ENCODE assay signal across 8 mouse cellular contexts in the genomic region with DNA sequence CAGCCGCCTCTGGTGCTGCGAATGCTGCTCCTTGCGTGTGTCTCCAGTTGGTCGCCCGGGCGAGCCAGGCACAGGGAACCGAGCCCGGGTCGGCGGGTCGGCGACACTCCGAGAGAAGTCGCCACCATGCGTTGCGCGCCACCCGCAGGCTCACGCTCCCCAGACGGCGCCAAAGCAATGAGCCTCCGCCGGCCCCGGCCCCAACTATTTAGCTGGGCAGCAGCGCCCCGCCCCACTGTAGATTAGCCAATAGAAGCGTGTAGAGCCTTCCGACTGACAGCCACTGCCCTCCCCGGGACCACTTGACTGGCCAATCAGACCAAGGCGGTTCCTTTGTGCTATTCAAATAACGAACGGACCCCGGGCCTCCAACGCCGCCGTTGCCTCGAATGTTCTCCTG. TPM values are rescaled to one million over a fixed set of nuclear protein-coding genes. Genes with fewer than 3 reads are reported as not detected.
DNase-seq lines count a peak whose midpoint lies in the region; ATAC-seq and TF ChIP-seq lines count a peak whose summit lies in the region.

A gene (minus strand): TSS at position 181 of the 400 bp plus-strand sequence.

- TF ChIP-seq POLR2A in cortical plate, adult 2 months (IDR thresholded peaks at IDR 0.05; ENCODE audit: extremely low read depth, insufficient read depth, low read length) = peak; percentile 95

- intact Hi-C loops in gastrocnemius, postnatal 14 days (cut with DNase I; ENCODE audit: low total_unique reads) = loop anchor here (10.0 kb wide), 1 partner anchor 121 kb away; a partner anchor contains a TSS

- DNase-seq in adipocyte (ENCODE audit: low spot score) = peak; percentile 93
- peak; percentile 95 for DNase-seq in gastrocnemius, postnatal 14 days
- DNase-seq in left cerebral cortex, adult 9 months (ENCODE audit: low spot score in 2 of 2) = peak; percentile 85 to 95
- DNase-seq in right cerebral cortex, adult 18-20 months = peak; percentile 96
- peak; percentile 82 for DNase-seq in urinary bladder, postnatal 10 days (ENCODE audit: low spot score)

- no peak for TF ChIP-seq CTCF in cortical plate, adult 2 months (IDR thresholded peaks at IDR 0.05; ENCODE audit: extremely low read depth, insufficient read depth, low read length)

- ATAC-seq in inflammation-experienced regulatory T-cells, adult 6 months = peak; percentile 37
- ATAC-seq in megakaryocyte, adult 5-6 weeks (ENCODE audit: poor library complexity, severe bottlenecking) = peak; percentile 61

- peak within 1 kb of the TSS; percentile 90 for H3K27ac ChIP-seq in cortical plate, adult 2 months (ENCODE audit: insufficient read depth, low read length)

- no peaks in the 10 kb centered on the region for H3K4me1 ChIP-seq in cortical plate, adult 2 months (ENCODE audit: control insufficient read depth, insufficient read depth, low read length)

- H3K4me3 ChIP-seq in cortical plate, adult 2 months (ENCODE audit: insufficient read depth, low read length) = peak within 1 kb of the TSS; percentile 52

RNA-seq across cellular contexts. Expression of the gene that starts here (rescaled TPM):
- 19.5 and 22.1 TPM in 2 replicates for polyA plus RNA-seq in cortical plate, adult 2 months (2012; rRNA removed)
- total RNA-seq in gastrocnemius, postnatal 14 days (2021) = 1 to 10 TPM; 3.5 to 4.2 TPM
- polyA plus RNA-seq in inflammation-experienced regulatory T-cells, adult 6 months (2017; shearing (Covaris generic)) = not detected
- total RNA-seq in megakaryocyte, adult 5-6 weeks (2015) = 0.18 and 0.40 TPM in 2 replicates
- 0.99 and 1.1 TPM in 2 replicates for total RNA-seq in megakaryocyte, adult 5-6 weeks (2017)

Comparison
In these comparisons a context has a peak if more than half of its experiments do, and no peak if none do; other contexts are left out.
1. Peak in every context shown above with its lines: DNase-seq, ATAC-seq, H3K4me3 ChIP-seq and H3K27ac ChIP-seq.
2. RNA of the gene that starts here (polyA plus RNA-seq): 19.5 to 22.1 TPM in cortical plate, adult 2 months; not detected in inflammation-experienced regulatory T-cells, adult 6 months; every median in the first group is over 10 times any median in the second.
3. Peak in ATAC-seq in inflammation-experienced regulatory T-cells, adult 6 months; RNA of the gene not detected or under 1 TPM.